Mouse (Mus musculus) forebrain, embryonic 10.5 days (tissue): ENCODE results near the gene Top2a. TPM values are rescaled to one million over a fixed set of nuclear protein-coding genes. Genes with fewer than 3 reads are reported as not detected.
A peak's percentile ranks its signal among the peaks of the same experiment; 100 is the strongest.

Experiments used
- DNase-seq: peaks from one replicate; pipeline ENCODE4 v3.0.0-alpha.2; 2017; ENCODE audit warnings: low spot score; ENCODE audit errors: extremely low spot score
- H3K27ac ChIP-seq: fragments of 300-500 bp; sonication (generic); 2 replicates; pipeline ENCODE4 v1.5.1; 2016; ENCODE audit warnings: mild to moderate bottlenecking
- H3K27me3 ChIP-seq: fragments of 300-500 bp; sonication (generic); 2 replicates; pipeline ENCODE4 v1.6.1; 2016; ENCODE audit warnings: mild to moderate bottlenecking; ENCODE audit not compliant: poor library complexity, severe bottlenecking
- H3K36me3 ChIP-seq: fragments of 300-500 bp; sonication (generic); replicated peaks from 2 replicates; pipeline ENCODE4 v1.6.1; 2016; ENCODE audit warnings: mild to moderate bottlenecking, moderate library complexity
- H3K4me1 ChIP-seq: fragments of 300-500 bp; sonication (generic); 2 replicates; pipeline ENCODE4 v1.6.1; 2016
- H3K4me3 ChIP-seq: fragments of 300-500 bp; sonication (generic); 2 replicates; pipeline ENCODE4 v1.5.1; 2016; ENCODE audit warnings: mild to moderate bottlenecking, moderate library complexity
- H3K9me3 ChIP-seq: fragments of 300-500 bp; sonication (generic); 2 replicates; pipeline ENCODE4 v1.6.1; 2016; ENCODE audit warnings: mild to moderate bottlenecking, moderate library complexity
- WGBS: fragments of 180-500 bp; shearing (Covaris S2); methylation state at CpG from one replicate; pipeline ENCODE4 v1.1.7; 2016; 5-methylcytosine and 5-hydroxymethylcytosine counted together
- polyA plus RNA-seq: library from polyadenylated mRNA; unstranded; fragments of >200 nt; fragmentation: Nextera tagmentation; extraction: Ambion mirVana; gene quantifications from 2 replicates; pipeline ENCODE4 v1.2.1, GENCODE M21; 2016

Gene Top2a
- polyA plus RNA-seq = 366 and 373 TPM in 2 replicates

GRCm38 (mm10) chr11:99023500-99024467 lies at the start of gene Top2a:
Top2a (minus strand) TSS chr11:99024189.
- DNase-seq = peak; percentile 93
- no peaks in the 10 kb centered on the region for H3K9me3 ChIP-seq
- under 1% methylated on average over 54 of the region's 54 CpGs for WGBS
- peak within 1 kb of the TSS; percentile 59 for H3K4me3 ChIP-seq
- peak within 1 kb of the TSS; percentile 94 for H3K27ac ChIP-seq
- peaks cover 40% of the 10 kb centered on the region for H3K36me3 ChIP-seq
- H3K4me1 ChIP-seq = peaks cover 24% of the 10 kb centered on the region
- H3K27me3 ChIP-seq = no peaks in the 10 kb centered on the region

GRCm38 (mm10) chr11:99073781-99074180 lies 49.8 kb upstream of the Top2a start:
- DNase-seq = no peak
- no peaks in the 10 kb centered on the region for H3K9me3 ChIP-seq
- H3K27me3 ChIP-seq = no peaks in the 10 kb centered on the region
- H3K4me1 ChIP-seq = peaks cover 69% of the 10 kb centered on the region
- H3K4me3 ChIP-seq = no peak overlapping the region
- H3K27ac ChIP-seq = peak overlapping the region; percentile 62
- WGBS = 66% methylated on average over 5 of the region's 5 CpGs
- H3K36me3 ChIP-seq = no peaks in the 10 kb centered on the region

GRCm38 (mm10) chr11:99071866-99072265 lies 47.9 kb upstream of the Top2a start:
- DNase-seq = peak; percentile 57
- Histone ChIP-seq H3K27me3 (no peaks in the 10 kb centered on the region), H3K27ac (peak overlapping the region; percentile 62), H3K9me3 (no peaks in the 10 kb centered on the region), H3K4me3 (no peak overlapping the region), H3K36me3 (no peaks in the 10 kb centered on the region), H3K4me1 (peaks cover 66% of the 10 kb centered on the region)
- 31% methylated on average over 6 of the region's 6 CpGs for WGBS

GRCm38 (mm10) chr11:99068455-99068854 lies 44.5 kb upstream of the Top2a start:
- no peak overlapping the region for H3K4me3 ChIP-seq
- WGBS = 82% methylated on average over 5 of the region's 5 CpGs
- H3K27ac ChIP-seq = peak overlapping the region; percentile 1; the same call in 1 of the 2 replicates
- peaks cover 61% of the 10 kb centered on the region for H3K4me1 ChIP-seq
- H3K9me3 ChIP-seq = no peaks in the 10 kb centered on the region
- H3K27me3 ChIP-seq = no peaks in the 10 kb centered on the region
- no peaks in the 10 kb centered on the region for H3K36me3 ChIP-seq
- no peak for DNase-seq

- H3K27me3 ChIP-seq = no peaks in the 10 kb centered on the region
- H3K9me3 ChIP-seq = no peaks in the 10 kb centered on the region
- peaks cover 60% of the 10 kb centered on the region for H3K4me1 ChIP-seq
- no peak overlapping the region for H3K4me3 ChIP-seq
- no peak overlapping the region; the same call in 1 of the 2 replicates for H3K27ac ChIP-seq
- H3K36me3 ChIP-seq = no peaks in the 10 kb centered on the region
- no peak for DNase-seq
- WGBS = 84% methylated on average over 8 of the region's 8 CpGs
These were observed 43.6 kb upstream of the Top2a start for GRCm38 (mm10) chr11:99067591-99067990.

- H3K27me3 ChIP-seq = no peaks in the 10 kb centered on the region
- peak overlapping the region; percentile 59 for H3K27ac ChIP-seq
- peaks cover 43% of the 10 kb centered on the region for H3K4me1 ChIP-seq
- peak; percentile 78 for DNase-seq
- H3K36me3 ChIP-seq = no peaks in the 10 kb centered on the region
- H3K4me3 ChIP-seq = no peak overlapping the region
- no peaks in the 10 kb centered on the region for H3K9me3 ChIP-seq
- 24% methylated on average over 2 of the region's 2 CpGs for WGBS
These were observed 42.0 kb upstream of the Top2a start for GRCm38 (mm10) chr11:99065979-99066378.

- DNase-seq = no peak
- H3K4me1 ChIP-seq = peaks cover 45% of the 10 kb centered on the region
- WGBS = 65% methylated on average over 3 of the region's 3 CpGs
These were observed 41.4 kb upstream of the Top2a start for GRCm38 (mm10) chr11:99065353-99065752.

GRCm38 (mm10) chr11:99063406-99064131 lies 39.6 kb upstream of the Top2a start:
- no peak overlapping the region for H3K4me3 ChIP-seq
- no peaks in the 10 kb centered on the region for H3K36me3 ChIP-seq
- peaks cover 35% of the 10 kb centered on the region for H3K4me1 ChIP-seq
- no peaks in the 10 kb centered on the region; the same call in 1 of the 2 replicates for H3K9me3 ChIP-seq
- peak overlapping the region; percentile 62 for H3K27ac ChIP-seq
- 39% methylated on average over 8 of the region's 8 CpGs for WGBS
- no peaks in the 10 kb centered on the region for H3K27me3 ChIP-seq
- no peak for DNase-seq

More at GRCm38 (mm10) chr11:99065353-99065752, 41.4 kb upstream of the Top2a start:
- H3K9me3 ChIP-seq = no peaks in the 10 kb centered on the region
- H3K36me3 ChIP-seq = no peaks in the 10 kb centered on the region
- H3K27ac ChIP-seq = peak overlapping the region; percentile 59
- no peak overlapping the region for H3K4me3 ChIP-seq
- no peaks in the 10 kb centered on the region for H3K27me3 ChIP-seq

- DNase-seq = no peak
- Histone ChIP-seq H3K9me3 (no peaks in the 10 kb centered on the region; the same call in 1 of the 2 replicates), H3K36me3 (no peaks in the 10 kb centered on the region), H3K4me1 (peaks cover 31% of the 10 kb centered on the region), H3K27ac (peak overlapping the region; percentile 62), H3K4me3 (no peak overlapping the region), H3K27me3 (no peaks in the 10 kb centered on the region)
- WGBS = 88% methylated on average over 7 of the region's 7 CpGs
These were observed 38.7 kb upstream of the Top2a start for GRCm38 (mm10) chr11:99062661-99063060.

- Histone ChIP-seq H3K27me3 (no peaks in the 10 kb centered on the region), H3K9me3 (no peaks in the 10 kb centered on the region; the same call in 1 of the 2 replicates), H3K4me1 (peaks cover 35% of the 10 kb centered on the region), H3K36me3 (no peaks in the 10 kb centered on the region), H3K27ac (peak overlapping the region; percentile 31), H3K4me3 (no peak overlapping the region)
- DNase-seq = no peak
- WGBS = 85% methylated on average over 3 of the region's 3 CpGs
These were observed 36.4 kb upstream of the Top2a start for GRCm38 (mm10) chr11:99060435-99060834.

- Histone ChIP-seq H3K27ac (peak overlapping the region; percentile 74), H3K9me3 (no peaks in the 10 kb centered on the region; the same call in 1 of the 2 replicates), H3K4me1 (peaks cover 41% of the 10 kb centered on the region), H3K4me3 (no peak overlapping the region), H3K27me3 (no peaks in the 10 kb centered on the region), H3K36me3 (peaks cover 22% of the 10 kb centered on the region)
- 2% methylated on average over 8 of the region's 8 CpGs for WGBS
- peak; percentile 56 for DNase-seq
These were observed 31.8 kb upstream of the Top2a start for GRCm38 (mm10) chr11:99055571-99056452.

GRCm38 (mm10) chr11:99055143-99055542 lies 31.2 kb upstream of the Top2a start:
- 47% methylated on average over 4 of the region's 4 CpGs for WGBS
- peak overlapping the region; percentile 74; the same call in 1 of the 2 replicates for H3K27ac ChIP-seq
- no peak for DNase-seq
- H3K27me3 ChIP-seq = no peaks in the 10 kb centered on the region
- no peak overlapping the region for H3K4me3 ChIP-seq
- peaks cover 34% of the 10 kb centered on the region for H3K4me1 ChIP-seq
- H3K36me3 ChIP-seq = peaks cover 29% of the 10 kb centered on the region
- H3K9me3 ChIP-seq = no peaks in the 10 kb centered on the region; the same call in 1 of the 2 replicates
